Mouse (Mus musculus): Measurements from ENCODE around the gene Wdr60.
A peak's percentile ranks its signal among the peaks of the same experiment; 100 is the strongest.

Wdr60 gene

DNA sequence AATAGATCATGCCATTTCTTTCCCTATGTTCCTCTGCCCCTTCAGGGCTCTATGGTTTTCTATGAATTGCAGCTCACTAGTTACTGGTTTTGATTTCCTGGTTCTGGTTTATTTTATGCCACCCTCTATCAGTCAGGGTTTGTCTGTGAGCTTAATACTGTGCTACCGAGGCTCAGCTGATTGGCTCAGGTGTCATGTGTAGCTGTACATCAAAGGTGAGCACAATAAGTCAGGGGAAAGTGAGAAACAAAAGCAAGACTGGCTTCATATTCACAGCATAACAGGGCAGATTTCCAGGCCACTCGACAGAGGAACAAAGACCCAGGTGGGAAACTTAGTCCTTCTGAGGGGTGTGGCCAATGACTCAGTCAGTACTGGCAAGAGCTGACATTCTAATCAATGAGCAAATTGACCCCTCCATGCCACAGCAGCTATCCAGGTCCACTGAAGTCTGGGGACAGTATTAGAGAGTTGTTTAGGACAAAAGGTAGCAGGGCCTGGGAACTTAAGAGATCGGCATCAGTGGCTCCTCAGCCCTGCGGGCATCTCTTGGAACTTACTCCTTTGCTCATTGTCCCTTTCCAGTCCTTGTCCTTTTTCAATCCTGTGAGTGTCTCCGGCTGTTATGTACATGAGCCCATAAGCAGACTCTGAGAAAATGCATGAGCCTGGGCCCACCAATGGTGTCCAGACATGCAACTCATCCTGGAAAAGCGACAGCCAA lies 79.4 kb downstream of the Wdr60 start:
- DNase-seq (ENCODE audit: low read depth, low spot score), result no peak

DNA sequence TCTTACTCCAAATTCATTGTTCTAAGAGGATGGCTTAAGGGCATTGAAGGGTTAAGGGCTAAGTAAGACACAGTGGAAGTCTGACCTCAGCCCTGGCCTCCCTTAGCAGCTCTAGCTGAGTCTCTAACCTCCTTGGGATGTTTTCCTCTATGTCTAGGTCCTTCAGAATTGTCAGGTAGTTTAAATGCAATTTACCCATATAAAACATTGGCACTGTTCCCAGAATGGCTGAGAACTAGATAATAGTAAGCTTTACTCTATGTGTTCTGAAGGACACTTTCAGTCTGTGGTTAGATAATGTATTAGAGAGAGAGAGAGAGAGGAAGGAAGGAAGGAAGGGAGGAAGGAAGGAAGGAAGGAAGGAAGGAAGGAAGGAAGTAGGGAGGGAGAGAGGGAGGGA lies 80.4 kb downstream of the Wdr60 start:
- DNase-seq (ENCODE audit: low read depth, low spot score), result no peak

DNA sequence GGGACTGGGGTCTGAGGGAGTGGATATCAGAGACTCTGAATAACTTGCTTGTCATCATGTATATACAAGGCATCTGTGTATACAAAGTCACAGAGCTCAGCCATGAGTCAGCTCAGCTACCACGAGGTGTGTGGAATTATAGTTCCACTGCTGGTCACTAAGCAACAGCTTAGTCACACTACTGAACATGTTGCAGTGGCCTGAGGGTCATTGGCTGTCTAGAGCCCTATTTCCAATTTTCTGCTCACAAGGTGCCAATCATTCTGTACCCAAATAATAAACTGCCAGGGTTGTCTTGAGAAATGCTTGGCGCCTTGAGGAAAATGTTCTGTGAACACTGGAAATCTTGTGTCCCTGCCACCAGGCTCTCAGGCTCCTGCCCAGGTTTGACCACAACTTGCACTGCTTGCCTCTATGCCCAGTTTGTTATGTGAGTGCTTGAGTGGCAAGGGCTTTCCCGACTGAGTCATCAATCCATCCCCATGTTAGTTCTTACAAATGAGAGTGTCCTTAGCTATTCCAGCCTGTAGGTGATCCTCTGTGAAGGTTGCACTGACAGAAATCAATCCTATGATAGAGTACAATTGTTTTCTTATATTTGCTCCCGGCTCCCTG lies 81.3 kb downstream of the Wdr60 start:
- no peak for DNase-seq (ENCODE audit: low read depth, low spot score)

DNA sequence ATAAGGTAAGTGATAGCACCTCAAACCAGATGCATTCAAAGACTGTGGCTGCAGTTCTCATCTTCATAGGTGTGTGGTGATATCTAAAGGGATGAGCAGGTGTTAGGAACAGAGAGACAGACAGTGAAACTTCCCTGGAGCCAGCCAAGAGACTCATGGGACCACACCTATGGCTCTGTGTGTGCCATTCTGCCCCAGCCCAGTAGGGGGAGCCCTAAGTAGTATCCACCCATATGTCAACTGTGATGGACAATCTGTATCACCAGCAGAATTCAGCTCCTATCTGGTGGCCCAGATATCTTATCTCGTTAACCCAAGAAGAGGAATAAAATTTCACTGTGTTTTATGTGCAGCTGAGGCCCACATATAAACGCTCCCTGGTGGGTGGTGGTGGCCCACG lies 85.9 kb downstream of the Wdr60 start:
- DNase-seq (ENCODE audit: low read depth, low spot score), result peak; percentile 65

DNA sequence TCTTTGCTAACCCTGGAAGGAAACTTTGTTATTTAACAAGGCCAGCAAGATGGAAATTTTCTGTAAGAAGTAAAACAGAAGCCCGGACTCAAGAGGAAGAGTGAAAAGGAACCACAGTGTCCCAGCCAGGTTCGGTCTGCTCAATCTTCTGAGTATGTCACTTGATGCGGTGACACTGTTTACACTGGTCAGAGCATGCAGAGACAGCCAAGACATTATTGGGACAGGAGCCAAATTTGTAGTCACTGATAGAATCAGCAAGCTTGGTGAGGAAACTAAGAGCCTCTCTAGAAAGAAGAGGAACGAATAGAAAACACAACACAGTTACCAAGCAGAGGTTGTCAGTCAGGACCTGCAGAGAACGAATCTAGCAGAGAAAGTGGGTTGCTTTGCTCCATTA lies 93.2 kb downstream of the Wdr60 start:
- no peak for DNase-seq (ENCODE audit: low read depth, low spot score)

DNA sequence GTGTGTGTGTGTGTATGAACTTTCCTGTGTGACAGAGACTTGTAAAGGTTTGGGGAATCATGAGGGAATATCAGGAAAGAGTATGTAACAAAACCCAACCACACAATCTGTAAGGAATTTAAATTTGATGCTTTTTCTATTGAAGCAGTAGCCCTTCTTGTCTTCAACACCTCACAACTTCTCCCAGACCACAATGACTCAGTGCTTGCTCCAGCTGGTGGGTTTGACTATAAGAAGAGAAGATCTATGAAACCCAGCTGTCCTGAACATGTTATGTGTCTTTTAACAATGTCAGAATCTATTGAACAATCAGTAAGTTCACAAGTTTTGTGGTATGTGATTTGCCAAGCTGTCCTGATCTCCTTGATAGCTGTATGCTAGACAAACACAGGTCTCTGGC lies 97.5 kb downstream of the Wdr60 start:
- DNase-seq (ENCODE audit: low read depth, low spot score), result no peak

DNA sequence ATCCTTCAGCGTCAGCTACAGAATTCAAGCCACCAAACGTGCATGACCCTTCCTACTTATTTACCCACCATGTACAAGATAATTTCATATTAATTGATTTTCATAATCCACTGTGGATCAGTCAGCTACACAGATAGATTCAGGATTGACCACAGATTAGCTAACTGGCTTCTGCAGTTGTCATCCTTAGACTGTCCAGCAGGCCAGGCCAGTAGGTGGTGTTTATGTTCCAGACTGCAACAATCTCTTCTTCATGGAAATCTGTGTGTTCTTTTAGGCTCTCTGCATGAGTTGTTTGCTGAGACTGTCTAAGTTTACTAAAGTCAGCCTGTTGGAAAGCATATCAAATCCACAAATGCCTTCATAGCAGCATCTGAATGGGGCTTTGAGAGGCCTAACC lies 103.1 kb downstream of the Wdr60 start:
- no peak for DNase-seq (ENCODE audit: low read depth, low spot score)

DNA sequence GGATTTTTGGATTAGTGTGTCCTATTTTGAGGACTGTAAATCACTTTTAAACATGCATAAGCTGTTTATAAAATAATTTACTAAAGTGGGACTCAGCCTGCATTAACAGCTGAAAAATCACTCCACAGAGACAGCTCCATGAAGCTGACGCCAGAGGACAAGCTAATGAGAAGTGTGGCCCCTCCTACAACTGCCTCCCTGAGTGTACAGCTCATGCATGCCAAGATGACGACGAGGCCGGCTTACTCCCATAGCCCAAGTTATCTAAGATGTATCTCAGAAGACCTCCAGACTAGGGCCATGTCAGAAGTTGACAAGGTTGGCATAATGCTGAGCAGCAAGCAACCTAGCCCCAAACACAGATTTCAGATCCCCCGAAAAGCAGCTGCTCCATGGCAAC lies 103.6 kb downstream of the Wdr60 start:
- no peak for DNase-seq (ENCODE audit: low read depth, low spot score)

DNA sequence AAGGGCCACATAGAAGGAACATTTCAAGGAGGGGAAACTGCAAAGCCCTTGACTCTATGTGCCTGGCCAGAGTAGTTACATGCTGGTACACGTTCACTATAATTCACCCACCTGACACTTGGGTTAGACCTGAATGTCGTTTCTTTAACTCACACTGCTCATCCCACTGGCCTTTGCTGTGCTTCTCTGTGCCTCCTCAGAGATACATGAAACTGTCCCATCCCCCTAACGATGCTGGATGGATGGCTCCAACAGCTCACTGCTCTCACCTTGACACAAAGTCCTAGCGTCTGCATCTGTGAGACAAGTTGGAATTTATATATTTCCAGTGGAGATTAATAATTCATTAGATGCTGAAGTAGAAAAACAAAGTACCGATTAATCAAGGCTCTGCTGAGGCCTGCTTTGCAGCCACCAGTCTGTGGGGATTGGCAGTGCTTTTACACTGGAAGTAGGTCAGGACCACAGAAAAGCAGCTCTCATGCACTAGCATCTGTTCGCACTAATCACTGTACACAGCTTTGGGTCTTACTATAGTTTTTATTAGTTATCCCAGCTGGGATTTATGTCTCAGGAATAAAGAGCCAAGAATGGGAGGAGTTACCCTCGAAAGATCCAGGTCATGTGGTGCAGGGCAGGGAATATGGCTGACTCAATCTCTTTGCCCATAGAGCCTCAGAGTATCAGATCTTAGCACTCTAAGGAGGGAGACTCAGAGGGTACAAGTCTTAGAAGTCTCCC lies 105.9 kb downstream of the Wdr60 start:
- no peak for DNase-seq (ENCODE audit: low read depth, low spot score)

Measured in CD4-positive, CD25-positive, alpha-beta regulatory T cell, adult 2 months (primary cell).